Mouse (Mus musculus): Measurements from ENCODE around the gene Pot1a.
A peak's percentile ranks its signal among the peaks of the same experiment; 100 is the strongest.

Pot1a gene

DNA sequence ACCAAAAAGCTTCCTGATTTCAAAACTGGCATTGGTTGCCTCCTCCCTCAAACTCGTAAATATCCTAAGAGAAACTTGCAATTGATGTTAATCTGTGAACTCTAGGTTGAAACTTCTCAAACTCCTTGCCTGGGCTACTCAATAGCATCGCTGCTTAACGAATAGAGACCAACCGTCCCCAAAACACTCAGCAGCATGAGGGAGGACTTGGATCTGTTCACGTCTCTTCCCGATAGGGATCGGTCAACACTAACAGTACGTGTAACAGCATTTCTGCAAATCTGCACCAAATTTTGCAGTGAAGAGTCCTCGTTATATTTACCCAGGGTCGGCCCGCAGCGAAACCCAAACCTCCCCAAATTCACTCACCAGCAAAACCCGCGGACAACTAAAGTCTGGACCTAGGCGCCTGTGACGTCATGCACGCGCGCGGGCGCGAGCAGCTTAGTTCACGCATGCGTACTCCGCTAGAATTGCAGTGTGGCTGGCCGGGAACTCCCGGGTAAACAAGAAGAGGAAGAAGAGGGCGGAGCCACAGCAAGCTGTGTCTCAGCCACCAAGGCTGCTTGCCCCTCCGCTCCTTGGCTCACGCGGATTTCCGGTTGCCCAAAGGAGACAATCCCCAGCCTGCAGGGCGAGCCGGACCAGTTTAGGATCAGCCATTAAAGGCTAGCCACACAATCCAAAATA, at the start of gene Pot1a:
TSS of gene Pot1a (minus strand) at position 441 of the 690 bp plus-strand sequence.
- peak; percentile 97 for DNase-seq (ENCODE audit: low read depth, low spot score)

DNA sequence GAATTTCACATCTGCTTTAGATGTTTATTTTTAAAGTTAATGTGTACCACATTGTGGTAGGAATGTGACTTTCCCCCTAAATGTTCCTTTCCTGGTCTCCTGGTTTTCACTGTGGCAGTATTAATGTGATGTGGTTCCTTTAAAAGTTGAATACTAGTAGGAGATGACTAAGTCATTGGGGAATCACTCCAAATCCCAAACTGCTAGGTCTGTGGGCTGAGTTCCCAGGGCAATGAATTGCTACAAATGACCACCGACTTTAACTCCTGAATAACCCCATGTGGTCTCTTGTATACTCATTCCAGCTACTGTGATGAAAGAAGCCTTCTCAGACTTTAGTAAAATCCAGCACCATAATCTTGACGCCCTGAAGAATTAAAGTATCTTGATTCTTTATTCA, 27.2 kb upstream of the Pot1a start:
- no peak for DNase-seq (ENCODE audit: low read depth, low spot score)

DNA sequence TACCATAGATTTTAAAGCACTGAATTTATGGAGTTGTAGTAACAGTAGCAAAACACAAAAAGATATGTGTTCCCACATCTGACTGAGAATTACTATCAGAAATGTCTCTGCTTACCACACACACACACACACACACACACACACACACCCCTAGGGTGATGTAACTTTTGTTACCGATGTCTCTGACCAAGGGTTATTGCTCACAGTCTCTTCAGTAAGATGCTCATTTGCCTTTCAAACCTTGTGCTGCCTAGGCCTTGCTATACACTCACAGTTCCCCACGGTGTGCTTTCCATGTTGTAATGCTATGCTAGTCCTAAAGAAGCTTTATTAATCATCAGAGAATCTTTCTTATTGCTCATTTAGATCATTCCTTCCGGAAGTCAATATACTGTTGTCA, 3.0 kb downstream of the Pot1a start:
- no peak for DNase-seq (ENCODE audit: low read depth, low spot score)

DNA sequence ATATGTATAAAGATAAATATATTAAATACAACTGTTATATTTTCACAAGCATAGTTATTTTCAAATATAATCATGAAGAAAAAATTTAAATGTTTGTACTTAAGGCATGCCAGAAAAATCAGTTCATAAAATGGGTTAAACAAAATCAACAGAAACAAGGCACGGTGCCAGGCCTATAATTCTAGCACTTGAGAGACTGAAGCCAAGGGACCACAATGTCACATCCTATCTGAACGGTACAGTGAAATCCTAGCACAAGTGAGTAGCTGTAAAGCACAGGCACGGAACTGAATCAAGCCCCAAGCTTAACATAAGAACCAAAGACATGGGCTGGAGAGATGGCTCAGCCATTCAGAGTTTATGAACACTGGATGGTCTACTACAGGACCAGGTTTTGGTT, 6.8 kb downstream of the Pot1a start:
- no peak for DNase-seq (ENCODE audit: low read depth, low spot score)

DNA sequence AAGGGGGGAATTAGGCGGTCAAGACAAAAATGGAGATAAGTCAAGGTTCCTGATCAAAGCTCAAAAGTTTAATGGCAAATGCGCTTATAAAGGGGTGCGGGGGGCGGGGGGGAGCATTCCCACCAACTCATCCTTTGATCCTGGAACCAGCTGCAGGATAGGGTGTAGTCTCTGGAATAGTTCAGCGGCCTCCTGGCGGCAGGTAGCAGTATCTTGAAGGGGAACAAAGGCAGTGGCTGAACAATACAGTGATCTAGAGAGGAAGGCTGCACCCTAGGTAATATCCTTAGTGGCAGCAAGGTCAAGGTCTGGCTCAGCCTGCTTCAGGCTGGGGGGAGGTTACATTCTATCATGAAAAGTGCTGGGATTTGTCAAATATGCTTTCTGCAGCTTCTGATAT, 7.8 kb downstream of the Pot1a start:
- DNase-seq (ENCODE audit: low read depth, low spot score) = no peak

DNA sequence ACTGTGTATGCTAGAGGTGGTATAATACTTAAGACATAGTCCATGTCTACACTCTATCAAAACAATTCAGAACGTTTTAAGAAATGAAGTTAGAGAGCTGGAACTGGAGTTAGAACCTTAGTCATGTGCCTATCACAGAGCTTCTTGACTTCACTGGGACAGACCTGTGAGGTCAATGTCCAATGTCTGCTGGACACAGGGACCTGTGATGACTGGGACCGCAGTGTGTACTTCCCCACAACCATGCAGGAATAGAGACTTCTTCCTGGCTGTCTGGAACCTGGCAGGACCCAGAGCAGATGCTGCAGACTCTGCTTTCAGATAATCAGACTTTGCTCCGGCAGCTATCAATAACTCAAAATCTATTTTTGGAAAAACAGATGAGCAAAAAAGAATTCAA, 40.8 kb downstream of the Pot1a start:
- DNase-seq (ENCODE audit: low read depth, low spot score) = no peak

DNA sequence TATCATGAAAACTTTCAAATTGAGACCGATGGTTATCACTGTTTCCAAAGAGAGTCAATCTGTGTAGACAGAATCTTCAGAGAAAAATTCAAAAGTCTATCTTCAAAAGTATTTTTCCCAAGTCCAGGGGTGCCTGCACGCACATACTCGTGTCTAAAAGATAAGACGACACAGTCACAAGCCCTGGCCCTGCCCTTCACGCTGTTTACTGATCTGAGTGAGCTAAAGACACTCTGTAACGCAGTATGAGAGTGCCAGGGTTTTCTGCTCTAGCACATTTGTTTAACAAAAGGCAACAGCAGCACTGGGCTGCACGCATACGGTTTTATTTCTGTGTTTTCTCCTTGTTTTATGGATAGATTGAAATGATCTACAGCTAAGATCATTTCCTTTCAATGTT, 41.5 kb downstream of the Pot1a start:
- DNase-seq (ENCODE audit: low read depth, low spot score) = no peak

DNA sequence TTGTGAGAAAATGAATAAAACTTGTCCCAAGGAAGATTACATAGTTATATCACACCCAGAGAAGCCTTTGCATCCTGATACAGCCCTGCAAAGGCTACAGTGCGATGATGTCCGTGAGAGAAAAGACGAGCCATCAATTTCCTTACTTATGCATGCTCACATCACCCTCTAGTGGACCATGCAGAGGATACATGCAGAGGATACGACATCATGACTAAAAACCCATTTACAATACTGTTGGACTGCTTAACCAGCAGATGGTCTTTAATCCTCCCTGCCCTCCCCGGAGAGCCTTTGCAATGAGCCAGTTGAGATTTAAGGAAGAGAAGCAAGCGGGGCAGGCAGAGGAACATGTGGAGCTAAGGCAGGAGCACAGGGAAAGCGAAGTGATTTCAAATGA, 42.0 kb downstream of the Pot1a start:
- DNase-seq (ENCODE audit: low read depth, low spot score) = peak; percentile 68

DNA sequence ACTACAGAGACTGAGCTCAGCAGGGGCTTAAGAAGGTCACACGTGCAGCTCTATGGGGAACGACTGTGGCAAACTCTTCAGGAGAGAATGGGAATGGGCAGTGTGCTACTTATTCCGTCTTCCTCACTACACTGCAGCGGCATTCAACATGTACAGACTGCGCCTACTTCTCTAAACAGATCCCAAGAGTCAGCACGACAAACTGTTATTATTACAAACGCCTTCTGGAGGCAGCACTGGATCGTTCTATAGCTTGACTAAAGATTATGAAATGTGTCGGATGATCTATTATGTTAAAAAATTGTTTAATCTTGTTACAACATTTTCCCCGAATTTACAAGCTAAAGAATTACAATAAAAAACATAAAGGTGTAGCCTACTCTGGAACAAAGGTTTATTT, 42.8 kb downstream of the Pot1a start:
- no peak for DNase-seq (ENCODE audit: low read depth, low spot score)

DNA sequence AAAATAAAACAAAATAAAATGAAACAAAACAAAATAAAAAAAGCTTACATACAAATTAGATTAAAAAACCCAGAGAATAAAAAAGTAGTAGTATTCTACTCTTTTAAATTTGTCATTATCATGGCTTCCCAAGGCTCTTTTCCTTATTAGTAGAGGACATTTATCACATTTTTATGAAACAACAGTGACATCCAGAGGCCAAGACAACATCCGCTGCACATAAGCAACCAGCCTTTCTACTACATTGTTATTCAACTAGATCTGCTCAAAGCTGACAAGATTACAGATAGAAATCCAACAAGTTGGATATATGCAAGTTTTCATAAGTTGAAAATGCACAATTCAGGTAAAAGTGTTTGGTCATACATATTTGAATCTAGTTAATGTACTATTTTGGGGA, 56.4 kb downstream of the Pot1a start:
- DNase-seq (ENCODE audit: low read depth, low spot score) = no peak

DNA sequence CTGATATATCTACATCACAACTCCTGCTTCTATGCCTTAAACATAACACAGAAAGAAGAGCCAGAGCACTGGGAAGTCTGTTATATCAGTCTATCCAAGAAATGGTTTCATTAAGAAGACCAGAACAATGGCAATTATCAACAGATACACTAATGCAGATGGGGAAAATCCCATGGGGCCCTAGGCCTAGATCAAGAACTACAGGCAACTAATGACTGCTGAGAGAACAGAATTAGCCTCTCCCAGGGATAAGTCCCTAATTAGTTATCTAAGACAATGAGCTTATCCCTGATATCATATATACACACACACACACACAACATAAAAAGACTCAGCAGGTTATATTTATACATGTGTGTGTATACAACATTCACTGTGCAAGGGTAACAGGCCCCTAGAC, 72.5 kb downstream of the Pot1a start:
- DNase-seq (ENCODE audit: low read depth, low spot score) = no peak

DNA sequence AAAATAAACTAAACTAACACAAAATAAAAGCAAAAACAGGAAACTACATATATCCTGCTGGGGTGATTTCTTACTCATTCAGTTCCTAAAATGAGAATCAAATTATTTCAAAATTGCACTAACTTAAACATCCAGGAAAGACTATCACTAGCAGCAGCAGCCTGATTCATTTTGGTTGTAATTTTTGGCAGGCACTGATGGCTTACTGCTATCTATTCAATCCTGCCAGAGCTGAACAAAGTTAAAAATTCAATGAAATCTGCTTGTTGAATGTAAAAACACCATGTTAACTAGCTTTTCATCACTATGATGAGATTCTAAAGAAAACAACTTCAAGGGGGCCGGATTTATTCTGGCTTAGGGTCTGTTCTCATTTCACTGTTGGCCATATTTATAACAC, 82.5 kb downstream of the Pot1a start:
- DNase-seq (ENCODE audit: low read depth, low spot score) = no peak

DNA sequence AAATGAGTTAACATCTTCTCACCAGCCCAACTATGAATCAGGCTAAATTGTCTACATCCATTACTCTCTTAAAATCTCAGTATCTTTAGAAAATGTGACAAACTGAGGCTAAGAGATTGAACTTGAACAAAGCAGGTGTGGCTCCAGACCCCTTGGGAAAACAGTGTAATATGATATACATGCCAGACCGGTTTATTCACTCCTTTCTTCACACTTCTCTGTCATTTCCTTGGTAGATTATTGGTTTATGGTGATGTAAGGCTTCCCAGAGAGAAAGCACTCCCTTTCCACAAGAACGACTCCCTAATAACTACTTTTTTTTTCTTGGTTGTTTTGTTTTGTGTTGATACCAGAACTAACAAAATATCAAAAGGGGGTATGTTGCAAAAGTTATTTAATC, 98.4 kb downstream of the Pot1a start:
- no peak for DNase-seq (ENCODE audit: low read depth, low spot score)

DNA sequence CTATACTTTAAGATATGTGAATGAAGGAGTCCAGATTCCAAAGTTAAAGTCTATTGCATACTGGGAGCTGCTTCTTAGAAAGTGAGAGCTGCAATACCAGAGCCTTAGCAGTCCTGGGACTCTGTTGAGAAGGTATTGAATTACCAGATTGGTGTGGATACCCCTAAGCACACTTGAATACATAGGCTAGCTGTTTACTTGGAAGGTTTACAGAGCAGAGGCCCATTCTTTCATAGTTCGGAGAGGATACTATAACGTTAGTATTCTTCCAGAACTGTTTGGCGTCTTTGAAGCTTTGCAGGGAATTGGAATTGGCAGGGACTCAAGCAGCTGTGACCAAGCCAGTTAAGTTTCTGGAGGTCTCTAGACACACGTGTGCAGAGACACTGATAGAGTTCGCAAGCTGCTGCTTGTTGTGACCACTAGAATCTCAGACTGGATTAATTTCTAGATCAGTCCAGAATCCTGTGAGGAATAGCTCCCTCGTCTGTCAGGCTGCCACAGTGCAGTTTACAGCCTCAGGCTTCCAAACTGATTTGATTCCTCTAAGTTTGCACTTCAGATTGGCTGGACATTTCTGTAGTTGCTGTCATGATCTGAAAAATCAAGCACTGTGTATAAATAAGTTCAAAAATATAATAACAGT, 99.7 kb downstream of the Pot1a start:
- no peak for DNase-seq (ENCODE audit: low read depth, low spot score)

DNA sequence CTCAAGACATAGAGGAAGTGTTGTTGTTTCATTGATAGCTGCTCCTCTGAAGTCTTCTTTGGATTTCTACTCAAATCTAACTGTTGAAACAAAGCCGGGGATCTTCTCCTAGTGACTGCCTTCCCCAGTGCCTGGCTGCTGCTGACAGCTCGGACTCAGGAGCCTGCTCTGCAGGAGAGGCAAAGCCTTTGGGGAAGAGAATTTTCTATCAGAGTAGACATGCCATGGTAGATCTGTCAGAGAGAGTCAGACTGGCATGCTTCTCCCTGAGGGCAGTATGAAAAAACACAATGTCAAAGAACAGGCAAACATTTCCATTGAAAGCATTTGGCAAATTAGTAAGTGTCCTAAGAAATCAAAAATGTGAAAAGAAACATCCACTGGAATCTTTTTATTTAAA, 109.1 kb downstream of the Pot1a start:
- DNase-seq (ENCODE audit: low read depth, low spot score) = no peak
